Mouse (Mus musculus) embryonic fibroblast, embryonic 13.5 days (primary cell): ENCODE measurements around the gene Zfp160.

Source experiments
- CTCF ChIP-seq: IDR thresholded peaks from 2 replicates; pipeline ENCODE4 v1.5.1; 2011; ENCODE audit warnings: mild to moderate bottlenecking, control low read depth, low read length, moderate library complexity, borderline replicate concordance; ENCODE audit not compliant: insufficient read depth
- POLR2A ChIP-seq: IDR thresholded peaks from 2 replicates; pipeline ENCODE4 v1.6.1; 2011; ENCODE audit warnings: low read depth, mild to moderate bottlenecking, control low read depth, low read length, moderate library complexity

DNA sequence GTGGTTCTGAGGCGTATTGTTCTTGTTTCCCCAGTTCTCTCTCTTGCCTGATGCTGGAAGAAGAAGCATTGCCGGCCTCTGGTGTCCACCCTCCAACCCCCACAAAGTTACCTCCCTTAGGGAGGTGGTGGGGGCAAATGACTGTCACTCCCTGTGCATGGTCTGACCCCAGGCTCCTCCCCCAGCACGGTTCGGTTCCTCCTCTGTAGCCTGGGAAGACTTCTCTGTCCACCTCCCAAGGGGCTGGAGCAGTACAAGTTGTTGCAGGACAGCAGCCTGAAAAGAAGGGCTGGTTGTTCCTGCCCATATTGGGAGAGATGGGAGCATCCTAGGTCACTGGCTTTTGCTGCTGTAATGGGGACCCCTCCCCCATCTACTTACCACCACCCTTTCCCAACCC, 43.3 kb upstream of the Zfp160 start:
- TF ChIP-seq POLR2A (no peak), CTCF (no peak)
